Mouse (Mus musculus): ENCODE results near the gene Pcdh19.

Pcdh19 gene

GRCm38 (mm10) chrX:133657308-133658302 lies 31.2 kb downstream of the Pcdh19 start:
- no peak for DNase-seq

GRCm38 (mm10) chrX:133655876-133656538 lies 32.8 kb downstream of the Pcdh19 start:
- DNase-seq = no peak

DNA sequence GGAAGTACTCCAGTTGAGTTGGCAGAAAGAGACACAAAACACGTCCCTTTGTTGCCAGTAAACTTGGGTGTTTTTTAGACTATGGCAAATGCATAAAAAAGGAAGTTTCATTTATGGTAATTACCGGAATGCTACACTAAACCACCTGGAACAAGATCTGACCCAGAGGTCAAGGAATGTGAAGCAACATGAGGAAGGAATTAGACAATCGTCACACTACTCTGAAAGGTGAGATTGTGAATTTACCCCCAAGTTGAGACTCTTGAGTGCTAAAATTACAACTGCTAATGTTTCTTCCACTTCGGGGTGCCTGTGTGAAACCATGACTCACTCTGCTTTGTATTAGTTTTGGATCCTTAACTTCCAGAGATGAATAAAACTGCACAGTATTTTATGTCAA lies 33.6 kb downstream of the Pcdh19 start:
- no peak for DNase-seq

- no peak for DNase-seq
Measured at GRCm38 (mm10) chrX:133653071-133653470, 35.7 kb downstream of the Pcdh19 start.

GRCm38 (mm10) chrX:133650379-133650778 lies 38.4 kb downstream of the Pcdh19 start:
- no peak for DNase-seq

- DNase-seq = no peak
Measured at GRCm38 (mm10) chrX:133647809-133648208, 41.0 kb downstream of the Pcdh19 start.

- DNase-seq = no peak
Measured at GRCm38 (mm10) chrX:133639445-133639844, 49.3 kb downstream of the Pcdh19 start.

GRCm38 (mm10) chrX:133629538-133629937 lies 59.2 kb downstream of the Pcdh19 start:
- no peak for DNase-seq

DNA sequence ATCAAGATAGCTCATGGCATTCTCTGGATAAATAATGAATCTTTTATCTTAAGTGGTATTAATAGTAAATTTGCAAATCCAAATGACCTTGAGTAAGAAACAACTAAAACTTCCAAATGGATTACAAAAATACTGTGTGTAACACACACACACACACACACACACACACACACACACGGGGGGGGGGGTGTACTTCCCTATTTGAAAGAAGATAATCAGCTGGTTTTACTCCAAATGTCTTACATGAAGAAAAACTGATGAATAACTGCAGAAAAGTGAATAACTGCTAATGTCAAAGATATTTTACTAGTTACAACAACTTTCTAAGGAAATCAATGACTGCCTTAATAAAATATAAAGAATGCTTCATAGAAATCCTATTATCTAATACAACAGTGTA lies 70.6 kb downstream of the Pcdh19 start:
- no peak for DNase-seq

DNA sequence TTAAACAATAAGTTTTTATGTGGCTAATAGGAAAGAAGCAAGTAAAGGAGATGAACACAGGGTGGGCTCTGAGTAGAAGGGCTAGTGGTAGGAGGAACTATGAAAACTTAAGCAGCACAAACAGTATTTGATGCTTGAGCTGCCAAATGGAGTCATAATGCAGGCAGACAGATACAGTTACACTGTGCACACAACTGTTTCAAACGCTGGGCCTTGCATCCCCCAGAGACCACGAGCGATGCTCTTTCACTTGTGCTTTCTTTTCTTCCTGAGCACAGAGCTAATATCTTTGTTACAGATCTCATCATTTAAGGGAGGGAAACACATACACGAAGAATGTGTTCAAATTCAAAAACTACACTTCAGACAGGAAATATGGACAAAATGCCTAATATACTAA lies 83.0 kb downstream of the Pcdh19 start:
- DNase-seq = no peak

DNA sequence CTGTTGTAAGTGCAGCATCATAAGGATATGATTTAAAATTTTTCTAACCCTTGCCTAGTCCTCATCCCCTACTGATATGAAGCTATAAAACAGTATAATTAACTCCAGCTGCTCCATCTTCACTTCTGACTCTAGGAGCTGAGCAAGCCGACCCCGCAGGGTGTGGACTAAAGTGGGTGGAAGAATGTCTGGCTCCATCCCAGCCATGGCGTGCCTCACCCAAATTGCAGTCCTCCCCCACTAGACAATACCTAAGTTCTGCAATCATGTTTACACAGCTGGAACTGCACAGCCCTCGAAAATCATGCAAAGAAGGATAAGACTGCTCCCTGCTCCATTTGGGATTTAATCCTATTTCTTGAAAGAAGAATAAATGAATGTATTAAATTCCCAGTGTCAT lies 84.5 kb downstream of the Pcdh19 start:
- DNase-seq = no peak

GRCm38 (mm10) chrX:133602068-133602467 lies 86.7 kb downstream of the Pcdh19 start:
- no peak for DNase-seq

GRCm38 (mm10) chrX:133601658-133602057 lies 87.1 kb downstream of the Pcdh19 start:
- no peak for DNase-seq

DNA sequence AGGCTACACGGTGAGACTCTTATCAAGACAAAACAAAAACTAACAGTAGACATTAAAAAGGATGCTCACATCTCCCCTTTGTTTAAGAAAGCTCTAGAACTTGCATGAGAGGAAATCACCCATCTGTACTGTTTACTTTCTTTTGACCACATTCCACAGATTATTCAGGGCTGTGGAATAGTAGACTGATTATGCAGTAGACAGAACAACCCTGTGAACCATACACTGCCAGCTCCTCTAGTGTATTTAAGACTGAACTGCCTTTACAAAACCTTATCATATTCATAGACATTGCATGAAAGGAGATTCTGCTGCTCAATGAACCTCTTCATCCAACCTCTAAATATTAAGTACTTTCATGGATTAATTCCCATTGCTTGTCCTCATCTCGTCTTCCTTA lies 87.6 kb downstream of the Pcdh19 start:
- DNase-seq = no peak

DNA sequence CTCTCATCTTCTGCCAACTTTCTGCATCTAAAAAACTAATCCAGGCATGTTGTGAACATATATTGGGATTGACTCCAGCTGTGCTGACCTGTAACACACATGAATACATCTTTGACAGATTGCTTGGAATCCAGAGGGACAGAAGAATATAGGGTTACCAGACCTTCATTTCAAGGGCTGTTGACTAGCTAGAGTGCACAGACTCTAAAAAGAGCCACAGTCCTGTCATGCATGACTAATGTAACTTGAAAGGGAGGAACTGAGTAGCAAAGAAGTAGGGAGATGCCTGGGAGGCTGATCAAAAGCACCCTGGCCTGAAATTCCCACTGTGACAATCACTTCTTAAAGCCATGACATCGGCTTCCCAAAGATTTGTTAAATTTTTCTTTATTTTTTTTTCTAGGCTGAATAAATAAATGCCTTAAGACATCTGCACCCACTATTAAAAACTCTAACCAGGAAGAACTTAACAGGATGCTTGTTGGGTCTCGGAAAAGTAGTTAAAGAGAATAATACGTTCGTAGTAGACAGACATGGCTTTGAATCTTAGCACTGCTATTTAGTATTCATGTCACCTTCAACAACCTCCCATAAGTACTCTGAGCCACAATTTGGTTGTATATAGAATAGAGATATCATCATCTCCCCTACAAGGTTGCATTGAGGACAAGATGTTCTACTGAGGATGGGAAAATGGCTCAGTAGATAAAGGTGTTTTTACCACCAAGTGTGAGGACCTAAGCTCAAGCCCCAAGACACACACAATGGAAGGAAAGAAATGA lies 113.0 kb downstream of the Pcdh19 start:
- DNase-seq = no peak

GRCm38 (mm10) chrX:133565355-133565754 lies 123.4 kb downstream of the Pcdh19 start:
- DNase-seq = no peak
